Mouse (Mus musculus): Measurements from ENCODE around the gene Megf8.

The Megf8 gene

GRCm38 (mm10) chr7:25339329-25339728, 22.4 kb downstream of the Megf8 start:
- DNase-seq (ENCODE audit: low spot score) = no peak

- peak; percentile 26 for DNase-seq (ENCODE audit: low spot score)
Measured at GRCm38 (mm10) chr7:25341000-25341784, 24.2 kb downstream of the Megf8 start.

- DNase-seq (ENCODE audit: low spot score) = no peak
Measured at GRCm38 (mm10) chr7:25348861-25349260, 31.9 kb downstream of the Megf8 start.

GRCm38 (mm10) chr7:25358721-25359206, 41.8 kb downstream of the Megf8 start:
- DNase-seq (ENCODE audit: low spot score) = no peak

- no peak for DNase-seq (ENCODE audit: low spot score)
Measured at GRCm38 (mm10) chr7:25363151-25363550, 46.2 kb downstream of the Megf8 start.

GRCm38 (mm10) chr7:25363632-25364031, 46.7 kb downstream of the Megf8 start:
- no peak for DNase-seq (ENCODE audit: low spot score)

GRCm38 (mm10) chr7:25365937-25366625, 49.1 kb downstream of the Megf8 start:
- no peak for DNase-seq (ENCODE audit: low spot score)

GRCm38 (mm10) chr7:25367632-25368293, 50.8 kb downstream of the Megf8 start:
- no peak for DNase-seq (ENCODE audit: low spot score)

- no peak for DNase-seq (ENCODE audit: low spot score)
Measured at GRCm38 (mm10) chr7:25368333-25368732, 51.4 kb downstream of the Megf8 start.

GRCm38 (mm10) chr7:25369058-25369749, 52.2 kb downstream of the Megf8 start, which contains the start of gene Cnfn:
Gene Cnfn (minus strand): TSS chr7:25369724.
- no peak for DNase-seq (ENCODE audit: low spot score)

GRCm38 (mm10) chr7:25372441-25372840, 55.5 kb downstream of the Megf8 start:
- DNase-seq (ENCODE audit: low spot score) = no peak

GRCm38 (mm10) chr7:25376556-25376955, 59.6 kb downstream of the Megf8 start:
- DNase-seq (ENCODE audit: low spot score) = peak; percentile 82

- DNase-seq (ENCODE audit: low spot score) = no peak
Measured at GRCm38 (mm10) chr7:25377100-25377700, 60.2 kb downstream of the Megf8 start.

- no peak for DNase-seq (ENCODE audit: low spot score)
Measured at GRCm38 (mm10) chr7:25378181-25379100, 61.5 kb downstream of the Megf8 start.

GRCm38 (mm10) chr7:25379551-25380351, 62.8 kb downstream of the Megf8 start:
- DNase-seq (ENCODE audit: low spot score) = no peak

- no peak for DNase-seq (ENCODE audit: low spot score)
Measured at GRCm38 (mm10) chr7:25380392-25381283, 63.7 kb downstream of the Megf8 start.

GRCm38 (mm10) chr7:25381284-25381680, 64.3 kb downstream of the Megf8 start:
- DNase-seq (ENCODE audit: low spot score) = no peak

- DNase-seq (ENCODE audit: low spot score) = no peak
Measured at GRCm38 (mm10) chr7:25382541-25382940, 65.6 kb downstream of the Megf8 start.

GRCm38 (mm10) chr7:25383385-25383784, 66.4 kb downstream of the Megf8 start:
- DNase-seq (ENCODE audit: low spot score) = no peak
